Mouse (Mus musculus): ENCODE data around the gene Psma3. TPM values are rescaled to one million over a fixed set of nuclear protein-coding genes. Genes with fewer than 3 reads are reported as not detected.
"Not testable (repeated sequence)": the region's sequence is repeated elsewhere in the genome, so short reads cannot be mapped to it uniquely, and the experiment has no call there.

The Psma3 gene
- total RNA-seq, 2 experiments from 2014 or later: 402 to 408 TPM

GRCm38 (mm10) chr12:71000344-71000743 lies 25.9 kb downstream of the Psma3 start:
- no peak for ATAC-seq (replicated peaks; ENCODE audit: poor library complexity)

- no peak for ATAC-seq (replicated peaks; ENCODE audit: poor library complexity)
Measured at GRCm38 (mm10) chr12:71001456-71001855, 27.0 kb downstream of the Psma3 start.

GRCm38 (mm10) chr12:71003760-71004426 lies 29.5 kb downstream of the Psma3 start:
- no peak for ATAC-seq (replicated peaks; ENCODE audit: poor library complexity)

- ATAC-seq (replicated peaks; ENCODE audit: poor library complexity): peak; percentile 17; the same call in 1 of the 2 replicates
Measured at GRCm38 (mm10) chr12:71006141-71006540, 31.7 kb downstream of the Psma3 start.

GRCm38 (mm10) chr12:71006901-71007300 lies 32.5 kb downstream of the Psma3 start:
- no peak for ATAC-seq (replicated peaks; ENCODE audit: poor library complexity)

GRCm38 (mm10) chr12:71009769-71010168 lies 35.3 kb downstream of the Psma3 start:
- ATAC-seq (replicated peaks; ENCODE audit: poor library complexity): no peak

- peak; percentile 57 for ATAC-seq (replicated peaks; ENCODE audit: poor library complexity)
Measured at GRCm38 (mm10) chr12:71014845-71015362, 40.5 kb downstream of the Psma3 start.

GRCm38 (mm10) chr12:71015363-71016210 lies 41.2 kb downstream of the Psma3 start, which contains the start of gene Arid4a:
TSS of gene Arid4a (plus strand) at chr12:71015990.
- ATAC-seq (replicated peaks; ENCODE audit: poor library complexity): peak; percentile 87

GRCm38 (mm10) chr12:71016211-71016502 lies 41.7 kb downstream of the Psma3 start:
- ATAC-seq (replicated peaks; ENCODE audit: poor library complexity): no peak

GRCm38 (mm10) chr12:71016503-71017241 lies 42.3 kb downstream of the Psma3 start:
- no peak; the same call in 1 of the 2 replicates for ATAC-seq (replicated peaks; ENCODE audit: poor library complexity)

- no peak for ATAC-seq (replicated peaks; ENCODE audit: poor library complexity)
Measured at GRCm38 (mm10) chr12:71017242-71017571, 42.8 kb downstream of the Psma3 start.

- no peak for ATAC-seq (replicated peaks; ENCODE audit: poor library complexity)
Measured at GRCm38 (mm10) chr12:71017827-71018226, 43.4 kb downstream of the Psma3 start.

- ATAC-seq (replicated peaks; ENCODE audit: poor library complexity): no peak
Measured at GRCm38 (mm10) chr12:71019211-71019610, 44.8 kb downstream of the Psma3 start.

- ATAC-seq (replicated peaks; ENCODE audit: poor library complexity): no peak
Measured at GRCm38 (mm10) chr12:71024411-71024810, 50.0 kb downstream of the Psma3 start.

- not testable (repeated sequence) for ATAC-seq (replicated peaks; ENCODE audit: poor library complexity)
Measured at GRCm38 (mm10) chr12:71028265-71028664, 53.8 kb downstream of the Psma3 start.

- no peak for ATAC-seq (replicated peaks; ENCODE audit: poor library complexity)
Measured at GRCm38 (mm10) chr12:71030260-71030659, 55.8 kb downstream of the Psma3 start.

- no peak for ATAC-seq (replicated peaks; ENCODE audit: poor library complexity)
Measured at GRCm38 (mm10) chr12:71030722-71031121, 56.3 kb downstream of the Psma3 start.

GRCm38 (mm10) chr12:71035826-71036225 lies 61.4 kb downstream of the Psma3 start:
- ATAC-seq (replicated peaks; ENCODE audit: poor library complexity): no peak

GRCm38 (mm10) chr12:71036729-71037404 lies 62.4 kb downstream of the Psma3 start:
- ATAC-seq (replicated peaks; ENCODE audit: poor library complexity): peak; percentile 65; the same call in 1 of the 2 replicates

- ATAC-seq (replicated peaks; ENCODE audit: poor library complexity): peak; percentile 68
Measured at GRCm38 (mm10) chr12:71040462-71040861, 66.0 kb downstream of the Psma3 start.

GRCm38 (mm10) chr12:71042451-71042850 lies 68.0 kb downstream of the Psma3 start:
- no peak for ATAC-seq (replicated peaks; ENCODE audit: poor library complexity)

All from megakaryocyte progenitor cell, adult 5-6 weeks (primary cell).